ENCODE assay signal across 8 mouse cellular contexts in the genomic region with DNA sequence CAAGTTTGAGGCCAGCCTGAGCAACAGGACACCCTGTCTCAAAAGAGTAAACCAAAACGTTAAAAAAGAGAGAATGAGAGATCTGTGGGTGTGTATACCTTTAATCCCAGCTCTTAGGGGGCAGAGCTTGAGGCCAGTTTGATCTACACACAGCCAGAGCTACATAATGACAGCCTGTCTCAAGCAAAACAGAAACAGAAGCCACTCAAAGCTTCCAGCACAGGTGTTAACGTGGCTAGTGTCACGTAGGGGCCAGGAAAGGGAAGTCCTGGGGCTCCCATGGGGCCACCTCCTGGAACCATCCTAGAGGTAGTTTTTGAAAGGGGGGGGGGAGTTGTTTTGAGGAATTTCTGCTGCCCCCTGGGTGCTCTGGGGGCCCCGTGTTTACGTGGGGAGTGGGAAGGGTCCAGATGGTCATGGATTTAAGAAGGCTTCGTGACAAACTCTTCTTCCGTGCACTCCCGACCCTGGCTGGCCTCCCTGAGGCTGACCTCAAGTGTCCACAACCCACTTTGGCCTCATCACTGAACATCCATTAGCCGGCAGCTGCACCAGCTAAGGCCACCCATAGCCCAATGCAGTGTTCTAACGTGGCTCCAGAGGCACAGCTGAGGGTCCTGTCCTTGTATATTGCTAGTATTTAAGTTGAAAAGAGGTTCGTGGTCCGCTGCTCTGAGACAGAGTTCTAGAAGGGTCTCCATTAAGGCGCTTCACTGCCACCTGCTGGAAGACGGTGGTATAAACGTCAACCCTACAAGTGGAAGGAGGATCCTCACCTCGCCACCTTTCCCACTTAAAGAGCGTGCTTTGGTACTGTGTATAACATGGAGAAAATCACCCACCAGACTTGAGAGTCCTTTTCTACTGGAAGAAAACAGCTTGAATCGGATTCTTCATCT. TPM values are rescaled to one million over a fixed set of nuclear protein-coding genes. Genes with fewer than 3 reads are reported as not detected.
DNase-seq lines count a peak whose midpoint lies in the region; ATAC-seq lines count a peak whose summit lies in the region.

No protein-coding gene starts in this region.

- DNase-seq in MN1 (ENCODE audit: low spot score) = peak; percentile 89
- DNase-seq in forelimb bud, embryonic 11.5 days (ENCODE audit: low read depth, low spot score) = peak; percentile 93
- DNase-seq in layer of hippocampus, postnatal 25 days (ENCODE audit: extremely low spot score in 1 of 2, low spot score in 1 of 2) = peak; percentile 81 to 99
- DNase-seq in lung, postnatal 25 days (ENCODE audit: low spot score) = peak; percentile 89
- DNase-seq in right cerebral cortex, postnatal 25 days = peak; percentile 74
- DNase-seq in urinary bladder, postnatal 25 days (ENCODE audit: low spot score) = peak; percentile 86

- ATAC-seq in cerebellum, adult (ENCODE audit: insufficient number of reproducible peaks, low FRiP score, low TSS enrichment) = 0 out of 2 replicates have a peak, but pooled peaks have one; percentile 18
- peak; percentile 47 to 60 for ATAC-seq in hematopoietic stem cell, adult 5-6 weeks (replicated peaks in 1 of 2; ENCODE audit: insufficient read depth in 1 of 2, low FRiP score in 2 of 2, low TSS enrichment in 1 of 2, low read depth in 1 of 2, poor library complexity in 2 of 2, severe bottlenecking in 2 of 2)

RNA-seq across cellular contexts. Expression of gene Fance, which starts 4.8 kb away (rescaled TPM):
- 7.5 and 19.6 TPM in 2 replicates for total RNA-seq in hematopoietic stem cell, adult 5-6 weeks (2017)
- total RNA-seq in layer of hippocampus, postnatal 25 days (2021) = 10 to 100 TPM; 22.6 to 27.1 TPM

RNA-seq across cellular contexts. Expression of gene Rpl10a, which starts 19.7 kb away (rescaled TPM):
- 828 and 1,143 TPM in 2 replicates for total RNA-seq in hematopoietic stem cell, adult 5-6 weeks (2017)
- 100 to 1,000 TPM; 353 to 376 TPM for total RNA-seq in layer of hippocampus, postnatal 25 days (2021)

RNA-seq across cellular contexts. Expression of gene Tead3, which starts 42.1 kb away (rescaled TPM):
- 0.74 and 0.75 TPM in 2 replicates for total RNA-seq in hematopoietic stem cell, adult 5-6 weeks (2017)
- 1 to 10 TPM; 2.2 to 4.0 TPM for total RNA-seq in layer of hippocampus, postnatal 25 days (2021)

RNA-seq across cellular contexts. Expression of gene Tulp1, which starts 56.5 kb away (rescaled TPM):
- total RNA-seq in hematopoietic stem cell, adult 5-6 weeks (2017) = 0.60 TPM in 1 of 2 replicates, not detected in the other
- not detected for total RNA-seq in layer of hippocampus, postnatal 25 days (2021)

Comparison
In these comparisons a context has a peak if more than half of its experiments do, and no peak if none do; other contexts are left out.
1. Peak in every context shown above with its lines: DNase-seq and ATAC-seq.